21 mouse cellular contexts compared by ENCODE assay signal in genomic region chr8:11255680-11256079, GRCm38 (mm10). TPM values are rescaled to one million over a fixed set of nuclear protein-coding genes. Genes with fewer than 3 reads are reported as not detected.
"Had no signal": no experiment of that assay in that cellular context is flagged by ENCODE, and none has a peak within 500 bp of the region (broad histone marks: within the 10 kb centered on the region; RNA-seq: fewer than 3 reads in every experiment).

No protein-coding gene starts in this region.

- ATAC-seq: inflammation-experienced regulatory T-cells, adult 6 months; intestine, embryonic 16.5 days; liver, embryonic 12.5 days; midbrain, embryonic 15.5 days had no signal

- H3K27me3 ChIP-seq: liver, embryonic 15.5 days; lung, embryonic 15.5 days; midbrain, embryonic 12.5 days; midbrain, embryonic 15.5 days; neural tube, embryonic 12.5 days; neural tube, embryonic 15.5 days had no signal

- DNase-seq: liver; lung, adult 18-20 months; lung, postnatal 14 days; right cerebral cortex, adult 18-20 months; right cerebral cortex, postnatal 14 days; right cerebral cortex, postnatal 4 days; thymus, adult 2 months; thymus, postnatal 14 days; thymus, postnatal 4 days had no signal

- H3K4me2 ChIP-seq: limb, embryonic 13.5 days; liver, embryonic 12.5 days; liver, embryonic 15.5 days; lung, embryonic 15.5 days; midbrain, embryonic 12.5 days; midbrain, embryonic 15.5 days; neural tube, embryonic 12.5 days; neural tube, embryonic 15.5 days had no signal

- H3K36me3 ChIP-seq: limb, embryonic 13.5 days; liver, embryonic 12.5 days; liver, embryonic 15.5 days; lung, embryonic 15.5 days; midbrain, embryonic 12.5 days; midbrain, embryonic 15.5 days; neural tube, embryonic 12.5 days; neural tube, embryonic 15.5 days had no signal

- H3K9me3 ChIP-seq: limb, embryonic 10.5 days; limb, embryonic 13.5 days; liver, embryonic 12.5 days; liver, embryonic 15.5 days; lung, embryonic 15.5 days; midbrain, embryonic 12.5 days; midbrain, embryonic 15.5 days; neural tube, embryonic 12.5 days; neural tube, embryonic 15.5 days had no signal

- H3K9ac ChIP-seq: limb, embryonic 13.5 days; liver, embryonic 12.5 days; liver, embryonic 15.5 days; lung, embryonic 15.5 days; midbrain, embryonic 12.5 days; midbrain, embryonic 15.5 days; neural tube, embryonic 12.5 days; neural tube, embryonic 15.5 days had no signal

- H3K4me1 ChIP-seq: midbrain, embryonic 12.5 days; midbrain, embryonic 15.5 days had no signal

- H3K4me3 ChIP-seq: limb, embryonic 10.5 days; limb, embryonic 13.5 days; liver, embryonic 12.5 days; liver, embryonic 15.5 days; lung, embryonic 15.5 days; midbrain, embryonic 12.5 days; midbrain, embryonic 15.5 days; neural tube, embryonic 12.5 days; neural tube, embryonic 15.5 days had no signal

- H3K27ac ChIP-seq: limb, embryonic 10.5 days; limb, embryonic 13.5 days; liver, embryonic 12.5 days; liver, embryonic 15.5 days; macrophage; midbrain, embryonic 12.5 days; midbrain, embryonic 15.5 days; neural tube, embryonic 12.5 days; neural tube, embryonic 15.5 days had no signal

RNA-seq across cellular contexts. Expression of gene Col4a2, which starts 56.9 kb away (rescaled TPM):
- polyA plus RNA-seq: inflammation-experienced regulatory T-cells, adult 6 months had no signal
